Mouse (Mus musculus) G1E (cell line): Measurements from ENCODE around the gene Ralgapb.

Experiments used
- CTCF ChIP-seq: IDR thresholded peaks from 2 replicates; pipeline ENCODE4 v1.5.1; 2012; ENCODE audit warnings: low read depth, low read length, inconsistent platforms, mixed read lengths
- GATA1 ChIP-seq: IDR thresholded peaks from 2 replicates; pipeline ENCODE4 v1.6.1; 2012; ENCODE audit warnings: borderline replicate concordance, low read length, inconsistent platforms, mixed read lengths
- GATA2 ChIP-seq: IDR thresholded peaks from 2 replicates; pipeline ENCODE4 v1.6.1; 2012; ENCODE audit warnings: low read depth, low read length, inconsistent platforms, borderline replicate concordance
- TAL1 ChIP-seq: conservative IDR thresholded peaks from 2 replicates; pipeline ENCODE4 v1.6.1; 2012; ENCODE audit warnings: low read depth, low read length, inconsistent platforms, mixed read lengths

- no peak for TF ChIP-seq CTCF
- TF ChIP-seq GATA1, result no peak
- no peak for TF ChIP-seq TAL1
- no peak for TF ChIP-seq GATA2
Observed at GRCm38 (mm10) chr2:158474159-158474558, 64.5 kb downstream of the Ralgapb start.
